Mouse (Mus musculus) frontal cortex, adult 2 months (tissue): ENCODE results near the gene Ssr1. TPM values are rescaled to one million over a fixed set of nuclear protein-coding genes. Genes with fewer than 3 reads are reported as not detected.
A peak's percentile ranks its signal among the peaks of the same experiment; 100 is the strongest.

Experiments used
- DNase-seq, 2 experiments: peaks; one replicate each; pipeline ENCODE4 v3.0.0; 2022; ENCODE audit warnings: low spot score in 1 of 2; ENCODE audit errors: extremely low spot score in 1 of 2
- polyA plus RNA-seq: library from polyadenylated mRNA; depleted of rRNA; stranded (reverse); fragments of >200 nt; gene quantifications from 2 replicates; pipeline ENCODE4 v1.2.3, GENCODE M21; 2012; rRNA removed

Gene Ssr1
- polyA plus RNA-seq = 31.3 and 31.9 TPM in 2 replicates

DNA sequence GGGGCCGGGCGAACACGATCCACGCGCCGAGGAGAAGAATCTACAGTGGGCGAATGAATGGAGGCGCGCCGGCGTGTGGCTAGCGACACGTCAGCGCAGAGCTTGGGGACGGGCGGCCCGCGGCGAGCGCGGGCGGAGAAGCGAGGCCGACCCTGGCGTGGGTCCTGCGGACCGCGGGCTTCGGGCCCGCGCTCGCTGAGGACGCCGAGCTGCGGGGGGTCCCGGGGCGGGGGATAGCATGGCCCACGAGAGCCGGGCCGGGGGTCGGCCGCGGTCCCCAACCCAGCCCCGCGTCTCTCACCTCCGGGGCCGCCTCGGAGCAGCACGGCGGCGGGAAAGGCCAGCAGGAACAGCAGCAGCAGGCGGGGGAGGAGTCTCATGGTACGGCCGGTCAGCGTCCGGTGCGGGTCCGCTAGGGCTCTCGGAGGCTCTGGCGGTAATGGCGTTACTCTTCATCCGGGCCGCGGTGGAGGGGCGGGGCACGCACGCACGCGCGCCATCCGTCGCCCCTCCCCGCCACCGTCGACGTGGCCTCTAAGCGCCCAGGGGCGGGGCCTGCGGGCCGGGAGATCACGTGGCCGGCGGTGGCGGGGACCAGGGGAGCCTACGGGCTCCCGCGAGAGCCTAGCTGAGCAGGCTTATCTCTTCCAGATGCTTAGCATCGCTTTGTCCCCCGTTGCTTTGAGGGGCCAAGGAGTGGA lies at the start of gene Ssr1:
TSS of gene Ssr1 (minus strand) at position 514 of the 701 bp plus-strand sequence.
- peak; percentile 88 to 95 for DNase-seq

DNA sequence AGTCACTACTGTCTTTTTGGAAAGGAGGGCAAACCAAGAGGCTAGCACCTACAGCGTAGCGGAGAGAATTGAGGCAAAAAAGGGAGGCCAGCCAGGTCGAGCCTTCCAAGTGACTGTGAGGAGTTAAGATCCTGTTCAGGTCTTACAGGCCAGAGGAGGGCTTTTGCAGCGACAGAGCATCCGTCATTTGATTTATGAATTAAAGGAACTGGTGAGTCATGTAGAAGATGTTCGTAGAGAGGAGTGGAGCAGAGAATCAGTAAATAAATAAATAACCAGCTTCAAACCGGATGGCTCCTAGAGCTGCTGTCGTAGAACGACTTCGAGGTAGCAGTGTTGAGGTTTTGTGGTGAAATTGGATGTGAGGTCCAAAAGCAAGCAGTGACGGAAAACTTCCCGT lies 43.8 kb upstream of the Ssr1 start:
- DNase-seq = no peak

DNA sequence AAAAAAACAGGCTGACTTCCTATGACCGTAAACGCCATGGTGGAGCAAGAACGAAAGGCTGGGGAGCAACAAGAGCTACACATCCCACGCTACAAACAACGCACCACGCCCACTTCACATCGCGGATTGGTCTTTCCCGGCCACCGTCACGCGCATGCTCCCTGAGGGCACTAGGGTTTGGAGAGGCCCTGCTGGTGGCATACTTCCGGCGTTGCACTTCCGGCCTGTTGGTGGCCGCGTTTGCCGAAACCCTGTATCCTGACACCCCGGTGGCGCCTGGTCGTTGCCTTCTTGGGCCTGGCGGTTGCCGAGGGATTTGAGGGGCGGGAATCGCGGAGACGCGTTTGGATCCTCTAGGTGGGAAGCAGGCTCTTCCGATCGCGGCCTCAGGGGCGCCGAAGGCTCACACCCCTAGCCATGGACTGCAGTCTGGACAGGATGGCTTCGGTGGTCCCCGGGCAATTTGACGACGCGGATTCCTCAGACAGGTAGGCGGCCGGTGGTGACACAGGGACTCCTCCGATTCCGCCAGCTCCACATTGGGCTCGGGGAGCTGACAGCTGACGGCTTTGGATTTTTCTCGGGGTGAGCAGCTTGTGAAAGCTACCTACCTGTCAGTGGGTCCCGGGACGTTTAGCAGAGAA lies 43.1 kb upstream of the Ssr1 start, which contains the start of gene Cage1:
TSS of gene Cage1 (minus strand) at position 26 of the 644 bp plus-strand sequence.
- DNase-seq = peak; percentile 91 to 98

DNA sequence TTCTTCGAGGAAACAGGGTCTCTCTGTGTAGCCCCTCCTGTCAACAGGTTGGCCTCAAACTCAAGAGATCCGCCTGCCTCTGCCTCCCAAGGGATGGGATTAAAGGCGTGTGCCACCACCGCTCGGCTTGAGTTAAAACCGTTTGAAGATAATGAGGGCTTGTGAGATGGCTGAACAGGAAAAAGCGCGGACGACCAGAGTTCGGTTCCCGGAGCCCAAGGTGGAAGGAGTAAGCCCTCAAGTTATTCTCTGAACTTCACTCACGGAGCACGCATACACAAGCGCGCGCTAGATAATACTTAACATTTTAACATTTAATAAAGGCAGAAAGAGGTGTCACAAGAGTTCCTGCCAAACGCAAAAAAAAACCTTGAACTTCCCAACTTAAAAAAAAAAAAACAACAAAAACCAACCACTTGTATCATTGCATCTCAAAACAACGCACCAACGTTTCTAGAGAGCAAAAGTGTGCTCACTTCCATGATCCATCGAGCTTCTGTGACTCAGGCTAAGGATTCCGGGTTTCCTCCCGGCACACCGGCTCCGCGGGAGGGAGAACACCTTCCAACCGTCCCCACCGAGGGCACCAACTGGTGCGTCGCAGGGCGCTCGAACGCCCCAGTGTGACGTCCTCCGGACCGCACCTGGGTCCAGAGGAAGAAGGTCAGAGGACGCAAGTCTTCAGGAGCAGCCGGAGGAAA lies 42.5 kb upstream of the Ssr1 start, which contains the start of gene Riok1:
TSS of gene Riok1 (plus strand) at position 653 of the 701 bp plus-strand sequence.
- peak in 1 of 2 experiments; percentile 9 for DNase-seq

DNA sequence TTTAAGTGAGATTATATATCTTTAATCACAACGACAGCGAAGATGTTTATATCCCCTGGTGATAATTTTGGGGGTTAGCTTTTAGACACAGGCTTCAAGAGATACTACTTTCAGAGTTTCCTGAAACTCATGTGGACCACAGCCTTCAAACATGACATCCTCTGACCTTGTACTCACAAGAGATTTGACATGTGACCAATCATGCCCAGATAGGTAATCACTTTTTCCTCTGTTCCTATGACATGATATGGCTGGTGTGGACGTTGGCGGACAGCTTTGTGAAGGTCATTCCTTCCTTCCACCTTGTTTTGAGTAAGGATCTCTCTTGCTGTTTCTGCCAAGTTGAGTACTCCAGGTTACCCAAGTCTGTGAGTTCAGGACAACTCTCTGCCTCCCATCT lies 34.4 kb upstream of the Ssr1 start:
- DNase-seq = no peak

DNA sequence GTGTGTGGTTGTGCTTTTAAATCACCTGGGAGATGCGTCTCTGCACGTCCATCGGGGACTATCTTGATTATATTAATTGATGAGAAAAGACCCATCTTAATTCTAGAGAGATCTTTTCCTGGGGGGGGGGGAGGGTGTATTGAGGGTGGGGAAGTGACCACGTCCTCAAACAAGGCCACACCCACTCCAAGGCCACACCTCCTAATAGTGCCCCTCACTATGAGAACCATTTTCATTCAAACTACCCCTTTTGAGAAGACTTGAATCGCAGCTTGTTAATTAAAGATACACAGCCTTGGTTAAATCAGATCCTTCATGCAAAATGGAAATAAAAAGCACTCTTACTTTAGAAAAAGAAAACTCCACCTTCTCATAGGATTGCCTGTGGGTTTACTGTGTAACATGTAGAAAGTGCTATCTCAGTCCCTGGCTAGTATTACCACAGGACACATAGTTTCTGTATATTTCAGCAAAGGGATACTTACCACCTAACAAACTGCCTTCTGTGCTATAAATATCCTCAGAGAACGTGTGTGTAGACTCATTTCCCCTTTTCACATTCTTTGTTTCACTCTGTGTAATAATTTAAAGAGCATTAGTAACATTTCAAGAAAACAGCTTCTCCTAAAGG lies 33.7 kb upstream of the Ssr1 start:
- no peak for DNase-seq

DNA sequence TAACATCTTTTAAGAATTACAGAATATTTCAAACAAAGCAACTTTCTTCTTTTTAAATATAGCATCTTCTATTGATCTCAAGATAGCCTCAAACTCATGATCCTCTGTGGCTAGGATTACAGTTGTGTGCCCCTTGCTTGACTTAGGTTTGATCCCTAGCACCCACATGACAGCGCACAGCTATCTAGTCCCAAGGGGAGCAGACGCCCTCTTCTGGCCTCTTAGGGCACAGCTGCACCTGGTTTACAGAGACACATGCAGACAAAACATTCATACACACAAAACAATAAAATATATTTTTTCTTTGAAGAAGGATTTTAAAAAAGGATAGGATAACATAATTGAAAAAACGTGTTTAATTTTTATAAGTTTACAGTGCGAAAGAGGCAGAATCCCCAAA lies 31.9 kb upstream of the Ssr1 start:
- no peak for DNase-seq

DNA sequence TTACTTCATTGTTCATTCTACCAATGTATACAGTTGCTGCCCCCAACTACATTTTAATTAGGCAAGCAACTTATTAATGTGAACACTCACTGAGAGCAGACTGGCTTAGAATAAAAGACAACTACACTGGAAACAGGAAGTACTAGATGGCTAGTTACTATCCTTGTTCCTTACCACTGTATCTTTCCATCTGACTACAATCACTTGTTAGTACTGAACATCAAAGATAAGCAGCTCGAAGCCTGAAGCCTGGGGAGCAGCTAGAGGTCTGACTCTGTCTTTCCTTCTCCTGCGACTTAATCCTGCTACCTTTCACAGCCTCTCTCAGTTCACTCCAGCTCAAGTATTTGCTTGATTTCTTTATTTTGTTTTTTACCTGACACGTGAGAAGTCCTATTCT lies 24.8 kb upstream of the Ssr1 start:
- DNase-seq = no peak

DNA sequence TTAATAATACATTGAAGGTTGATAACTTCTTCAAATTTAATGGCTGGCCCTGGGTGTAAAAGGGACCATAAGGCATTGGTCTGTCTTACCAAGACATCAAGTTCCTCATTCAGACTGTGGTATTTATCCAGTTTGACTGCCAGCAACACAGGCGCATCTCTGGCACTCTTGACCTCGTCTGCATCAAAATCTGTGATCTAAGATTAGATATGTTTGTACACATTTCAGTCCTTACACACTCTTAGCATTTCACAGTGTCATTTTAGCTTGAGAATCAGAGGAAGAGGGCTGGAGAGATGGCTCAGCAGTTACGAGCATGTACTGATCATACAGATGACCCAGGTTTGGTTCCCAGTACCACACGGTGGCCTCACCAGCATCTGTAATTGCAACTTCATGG lies 21.6 kb upstream of the Ssr1 start:
- no peak for DNase-seq

DNA sequence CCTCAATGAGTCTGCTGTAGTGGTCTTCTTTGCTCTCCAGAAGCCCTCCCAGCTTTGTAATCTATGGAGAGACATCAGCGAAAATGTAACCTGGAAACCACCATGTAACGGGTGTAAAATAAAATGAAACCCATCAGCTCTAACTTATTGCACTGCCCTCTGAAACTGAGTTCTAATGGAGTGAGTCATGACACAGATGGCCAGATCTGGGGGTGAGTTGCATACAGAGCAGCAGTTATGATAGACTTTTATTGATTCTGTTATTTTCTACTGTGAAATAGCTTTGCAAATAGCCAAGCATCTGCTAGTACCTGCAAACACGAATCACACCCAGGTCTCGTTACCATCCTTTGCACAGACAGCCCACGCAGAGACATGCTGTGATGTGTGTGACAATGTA lies 18.4 kb upstream of the Ssr1 start:
- DNase-seq = no peak

DNA sequence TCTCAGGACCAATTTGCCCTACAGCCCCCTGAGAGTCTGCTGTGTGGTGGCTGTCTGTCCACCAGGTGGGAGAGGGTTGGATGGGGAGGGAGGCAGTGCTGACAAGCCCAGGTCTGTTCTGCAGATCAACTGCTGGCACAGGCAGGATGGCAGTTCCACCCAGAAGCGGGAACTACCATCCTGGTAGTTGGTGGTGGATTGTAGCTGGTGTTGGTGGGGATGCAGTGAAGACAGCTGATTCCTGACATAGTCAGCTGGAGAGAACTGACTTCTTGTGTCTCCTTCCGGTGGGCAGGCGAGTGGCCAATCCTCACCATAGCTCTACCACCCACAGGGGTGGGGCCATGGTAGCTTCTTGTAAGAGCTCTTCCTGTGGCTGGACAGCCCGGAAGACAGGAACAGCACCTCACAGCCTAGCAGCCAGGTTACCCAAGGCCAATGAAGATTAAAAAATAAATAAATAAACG lies 16.5 kb upstream of the Ssr1 start:
- no peak for DNase-seq

DNA sequence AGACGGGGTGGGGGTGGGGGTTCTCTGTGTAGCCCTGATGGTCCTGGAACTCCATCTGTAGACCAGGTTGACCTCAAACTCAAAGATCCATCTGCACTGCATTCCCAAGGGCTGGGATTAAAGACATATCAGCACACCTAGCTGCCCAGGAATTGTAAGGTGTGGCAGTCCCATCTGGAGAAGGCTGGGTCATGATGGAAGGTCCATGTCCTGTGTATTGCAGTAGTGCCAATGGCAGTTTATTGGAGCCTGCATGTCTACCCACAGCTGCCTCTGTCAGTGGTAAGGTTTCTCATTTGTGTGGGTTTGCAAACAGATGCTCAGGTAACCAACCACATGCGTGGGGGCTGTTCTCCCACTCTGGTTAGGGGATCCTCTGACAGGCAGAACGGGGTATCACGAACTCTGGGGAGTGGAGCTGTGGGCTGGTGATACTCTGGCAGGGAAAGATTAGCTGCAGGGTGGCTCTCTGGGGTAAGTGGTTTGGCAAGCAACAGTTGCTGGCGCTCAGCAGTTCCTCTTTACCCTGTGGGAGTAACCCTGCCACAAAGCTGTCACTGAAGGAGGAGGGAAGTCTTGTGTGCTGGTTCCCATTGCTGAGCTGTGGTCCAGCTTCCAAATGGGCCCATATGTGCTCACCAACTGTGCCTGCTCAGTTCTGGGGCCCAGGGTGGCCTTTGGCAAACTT lies 15.8 kb upstream of the Ssr1 start:
- DNase-seq = no peak

DNA sequence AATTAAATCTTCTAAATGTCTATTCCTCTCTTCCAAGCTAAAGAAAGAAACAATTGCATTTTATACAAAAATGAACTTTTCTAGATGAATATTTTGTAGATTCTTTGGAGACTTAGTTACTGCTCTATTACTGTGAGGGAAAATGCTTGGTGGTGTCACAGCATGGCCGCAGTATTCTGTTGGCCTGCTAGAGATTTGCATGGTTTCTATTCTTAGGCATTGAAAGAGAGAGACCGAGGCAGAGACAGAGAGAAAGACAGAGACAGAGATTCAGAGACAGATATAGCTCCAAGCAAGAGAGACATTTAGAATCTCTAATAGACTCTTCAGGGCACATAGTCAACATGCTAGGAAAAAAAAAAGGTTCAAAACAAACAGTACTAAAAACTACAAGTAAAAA lies 14.0 kb upstream of the Ssr1 start:
- no peak for DNase-seq

DNA sequence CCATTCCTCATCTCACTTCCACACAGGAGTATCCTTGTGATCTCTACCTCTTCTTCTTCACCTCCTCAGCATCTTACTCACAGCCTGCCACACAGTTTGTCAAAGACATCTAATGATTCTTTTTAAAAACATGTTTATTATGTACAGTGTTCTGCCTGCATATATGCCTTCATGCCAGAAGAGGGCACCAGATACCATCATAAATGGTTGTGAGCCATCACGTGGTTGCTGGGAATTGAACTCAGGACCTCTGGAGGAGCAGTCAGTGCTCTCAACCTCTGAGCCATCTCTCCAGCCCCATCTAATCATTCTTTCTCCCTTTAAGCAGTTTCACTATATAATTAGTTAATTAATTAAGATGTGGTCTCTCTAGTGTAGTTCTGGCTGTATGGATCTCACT lies 8.4 kb upstream of the Ssr1 start:
- no peak for DNase-seq

DNA sequence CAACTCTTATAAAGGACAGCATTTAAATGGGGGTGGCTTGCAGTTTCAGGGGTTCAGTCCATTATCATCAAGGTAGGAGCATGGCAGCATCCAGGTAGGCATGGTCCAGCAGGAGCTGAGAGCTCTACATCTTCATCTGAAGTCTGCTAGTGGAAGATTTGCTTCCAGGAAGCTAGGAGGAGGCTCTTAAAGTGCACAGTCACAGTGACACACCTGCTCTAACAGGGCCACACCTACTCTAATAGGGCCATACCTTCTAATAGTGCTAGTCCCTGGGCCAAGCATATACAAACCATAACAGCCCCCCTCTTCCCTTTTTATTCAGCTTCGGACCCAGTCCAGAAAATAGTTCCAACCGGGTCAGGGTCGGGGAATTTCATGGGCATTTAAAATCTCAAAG lies 5.7 kb upstream of the Ssr1 start:
- DNase-seq = no peak

DNA sequence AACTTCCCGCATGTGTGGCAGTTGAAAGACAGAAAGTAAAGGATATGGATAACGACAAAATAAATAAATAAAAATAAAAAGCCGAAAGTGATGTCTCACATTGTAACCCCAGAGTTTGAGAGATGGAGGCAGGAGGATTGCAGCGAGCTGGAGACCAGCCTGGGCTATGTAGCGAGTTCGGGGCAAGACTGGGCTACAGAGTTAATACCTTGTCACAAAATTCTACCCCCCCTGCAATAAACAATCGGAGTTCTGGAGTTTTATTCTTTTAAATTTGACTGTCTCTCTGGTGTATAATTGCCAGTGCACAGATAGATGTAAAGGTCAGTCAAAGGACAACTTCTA lies 360 bp upstream of the Ssr1 start:
- no peak for DNase-seq

DNA sequence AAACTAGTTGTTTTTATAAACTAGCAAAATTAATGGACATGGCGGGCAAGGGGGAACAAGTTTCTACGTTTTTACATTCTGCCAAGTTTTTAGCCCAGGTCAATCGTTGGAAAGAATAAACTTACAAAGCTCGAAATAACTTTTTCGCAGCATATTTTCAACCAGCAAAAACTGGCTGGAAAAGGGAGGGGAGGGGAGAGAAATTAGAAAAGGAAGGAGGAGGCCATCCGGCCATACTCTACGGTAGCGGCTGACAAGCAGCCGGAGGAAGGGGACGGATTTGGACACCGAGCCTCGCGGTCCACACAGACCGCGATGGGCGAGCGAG lies 677 bp downstream of the Ssr1 start:
- no peak for DNase-seq

DNA sequence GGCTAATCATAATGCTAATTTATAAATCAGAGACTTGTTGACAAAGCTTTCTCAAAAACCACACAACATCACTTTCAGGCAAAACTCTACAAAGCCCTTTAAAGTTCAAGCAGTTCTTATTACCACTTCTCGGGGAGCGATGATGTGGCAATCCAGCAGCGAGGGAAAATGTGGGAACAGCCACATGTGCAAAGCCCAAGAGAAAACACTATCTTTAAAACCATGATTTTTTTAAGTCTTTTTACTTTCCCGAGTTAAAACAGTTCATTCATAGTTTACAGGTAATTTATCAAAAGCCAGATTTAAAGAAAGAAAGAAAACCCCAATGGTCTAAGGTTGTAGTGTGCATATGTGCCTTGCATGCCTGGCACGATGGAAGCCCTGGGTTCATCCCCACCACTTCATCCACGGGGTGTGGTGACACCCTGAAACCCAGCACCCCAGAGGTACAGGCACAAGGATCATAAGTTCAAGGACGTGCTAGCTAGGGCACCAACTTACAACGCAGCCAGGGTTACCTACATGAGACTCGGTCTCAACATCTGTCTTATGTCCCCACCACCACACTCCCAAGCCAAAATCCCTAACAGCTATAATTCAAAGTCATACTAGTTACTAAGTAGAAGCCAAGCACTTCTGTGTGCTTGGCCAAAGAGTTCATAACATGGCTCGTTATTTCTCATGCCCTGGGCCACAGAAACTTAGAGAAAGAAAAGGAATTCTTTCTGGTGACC lies 1.2 kb downstream of the Ssr1 start:
- no peak for DNase-seq

DNA sequence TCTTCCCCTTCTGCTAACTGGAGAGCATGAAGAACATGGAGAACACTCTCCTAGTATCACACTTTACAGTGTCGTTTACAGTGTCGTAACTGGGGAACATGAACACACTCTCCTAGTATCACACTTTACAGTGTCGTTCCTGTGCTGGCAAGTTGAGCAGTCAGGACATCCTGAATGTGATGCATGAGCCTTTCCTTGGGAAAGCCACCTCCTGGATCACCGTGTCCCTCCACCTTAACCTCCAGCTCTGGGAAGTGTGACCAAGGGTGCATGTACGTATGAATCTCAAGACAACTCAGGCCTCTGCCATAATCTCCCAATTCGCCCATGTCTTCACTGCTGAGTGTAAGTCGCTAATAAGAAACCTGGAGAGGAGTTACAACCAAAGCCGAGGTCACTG lies 4.3 kb downstream of the Ssr1 start:
- DNase-seq = no peak

DNA sequence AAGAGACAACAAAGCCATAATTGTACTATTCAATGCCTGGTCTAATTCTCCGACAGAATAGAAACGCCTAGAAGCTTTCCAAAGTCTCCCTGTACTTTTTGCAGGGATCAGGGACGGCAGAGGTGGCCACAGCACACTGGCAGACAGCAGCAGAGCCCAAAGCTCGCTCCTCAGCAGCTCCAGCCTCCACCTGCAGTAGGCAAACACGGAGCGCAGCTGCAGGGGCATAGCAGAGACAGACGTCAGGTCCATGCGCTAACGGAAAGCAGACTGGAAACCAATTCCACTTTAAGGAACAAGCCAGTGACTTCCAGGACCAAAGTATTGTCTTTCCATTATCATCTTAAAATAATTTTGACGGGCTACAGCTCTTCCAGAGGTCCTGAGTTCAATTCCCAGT lies 7.9 kb downstream of the Ssr1 start:
- DNase-seq = no peak
